Mouse (Mus musculus): Measurements from ENCODE around the gene Olfr1446. TPM values are rescaled to one million over a fixed set of nuclear protein-coding genes. Genes with fewer than 3 reads are reported as not detected.

The Olfr1446 gene
- total and polyA plus RNA-seq, 3 experiments: not detected

DNA sequence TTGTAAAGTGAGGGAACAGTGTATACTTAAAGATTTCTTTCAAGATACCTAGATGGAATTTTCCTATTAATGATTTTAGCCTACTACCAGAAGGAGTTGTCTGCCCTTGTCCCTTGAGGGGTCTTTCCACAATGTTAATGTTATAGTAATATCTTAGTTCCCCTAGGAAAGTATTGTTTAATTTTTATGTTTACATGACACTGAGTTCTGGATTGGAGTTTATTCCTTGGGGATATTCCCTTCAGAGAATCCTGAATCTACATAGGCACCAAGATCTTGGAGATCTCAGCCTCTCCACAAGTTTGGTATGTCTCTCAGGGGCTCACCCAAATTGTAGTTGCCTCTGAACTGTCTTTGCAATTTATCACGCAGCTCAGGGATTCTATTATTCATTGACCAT, 36.3 kb downstream of the Olfr1446 start, which contains the start of gene Olfr1444:
TSS of gene Olfr1444 (plus strand) at position 301 of the 400 bp plus-strand sequence.
- Histone ChIP-seq H3K4me3 (replicated peaks in 1 of 3; ENCODE audit: low read depth in 2 of 3, low read length in 2 of 3, poor library complexity in 1 of 3) (no peak within 1 kb of the TSS), H3K36me3 (replicated peaks in 1 of 2; ENCODE audit: control insufficient read depth in 1 of 2, insufficient read depth in 1 of 2, low read length in 1 of 2) (no peaks in the 10 kb centered on the region), H3K27me3 (replicated peaks) (no peaks in the 10 kb centered on the region), H3K79me2 (replicated peaks; ENCODE audit: control insufficient read depth, extremely low read depth, insufficient read depth, poor library complexity, severe bottlenecking) (no peaks in the 10 kb centered on the region), H3K9ac (ENCODE audit: insufficient read depth, low read depth) (no peak within 1 kb of the TSS), H3K9me3 (replicated peaks; ENCODE audit: low read length) (no peaks in the 10 kb centered on the region), H3K27ac (ENCODE audit: insufficient read depth, low read depth) (no peak within 1 kb of the TSS), H3K4me1 (ENCODE audit: control insufficient read depth in 1 of 2, insufficient read depth in 2 of 2) (no peaks in the 10 kb centered on the region), H3K4me2 (ENCODE audit: insufficient read depth, low read depth, poor library complexity, severe bottlenecking) (no peak within 1 kb of the TSS)
- dilution Hi-C loops (cut with MboI; ENCODE audit: extremely low pct_ligation_motif_present, extremely low pct_unique_long_range_greater_than_20kb, low sequenced_read_pairs) (no loop called here), in situ Hi-C loops (cut with MboI; ENCODE audit: low pct_ligation_motif_present, low pct_unique_long_range_greater_than_20kb, low sequenced_read_pairs) (no loop called here)
- DNase-seq (ENCODE audit: extremely low read depth): no peak
- TF ChIP-seq RCOR1 (conservative IDR thresholded peaks at IDR 0.05; ENCODE audit: low read depth, low read length) (no peak), ETS1 (conservative IDR thresholded peaks at IDR 0.05; ENCODE audit: low read depth, low read length) (no peak), EP300 (IDR thresholded peaks at IDR 0.05; ENCODE audit: low read length) (no peak), POLR2A (IDR thresholded peaks at IDR 0.05; ENCODE audit: low read depth, low read length) (no peak), MAX (IDR thresholded peaks at IDR 0.05; ENCODE audit: low read length) (no peak), TCF12 (IDR thresholded peaks at IDR 0.05; ENCODE audit: low read depth, low read length) (no peak), MEF2A (IDR thresholded peaks at IDR 0.05; ENCODE audit: borderline replicate concordance, low read depth, low read length) (no peak), ZMIZ1 (IDR thresholded peaks at IDR 0.05; ENCODE audit: low read depth, low read length) (no peak), CTCF (conservative IDR thresholded peaks at IDR 0.05 in 1 of 2, IDR thresholded peaks at IDR 0.05 in 1 of 2; ENCODE audit: low read depth in 2 of 2, low read length in 2 of 2) (no peak), ZC3H11A (IDR thresholded peaks at IDR 0.05; ENCODE audit: low read depth, low read length) (no peak), ELF1 (IDR thresholded peaks at IDR 0.05; ENCODE audit: low read depth, low read length) (no peak), ZKSCAN1 (IDR thresholded peaks at IDR 0.05; ENCODE audit: borderline replicate concordance, low read depth, low read length) (no peak), HCFC1 (IDR thresholded peaks at IDR 0.05; ENCODE audit: low read depth, low read length) (no peak), TBP (conservative IDR thresholded peaks at IDR 0.05; ENCODE audit: low read depth, low read length) (no peak), SMC3 (IDR thresholded peaks at IDR 0.05; ENCODE audit: low read depth, low read length) (no peak), USF2 (conservative IDR thresholded peaks at IDR 0.05; ENCODE audit: low read depth, low read length) (no peak)

DNA sequence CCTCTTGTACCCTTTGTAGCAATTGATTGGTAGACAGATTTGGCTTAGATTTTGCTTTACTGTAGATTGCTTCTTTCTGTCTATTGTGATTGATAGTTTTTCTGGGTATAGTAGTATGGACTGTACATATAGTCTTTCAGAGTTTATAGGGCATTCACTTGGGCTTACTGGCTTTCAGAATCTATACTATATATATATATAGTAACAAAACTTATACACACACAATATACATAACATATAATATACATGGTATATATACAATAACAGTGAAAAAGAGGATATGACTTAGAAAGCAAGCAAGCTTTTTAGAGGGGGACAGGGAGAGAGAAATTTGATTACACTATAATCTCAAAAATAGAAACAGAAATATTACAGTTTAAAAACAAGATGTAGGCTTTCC, 46.9 kb downstream of the Olfr1446 start, which contains the start of gene Gm5244:
TSS of gene Gm5244 (plus strand) at position 301 of the 400 bp plus-strand sequence.
- H3K36me3 ChIP-seq (replicated peaks in 1 of 2; ENCODE audit: control insufficient read depth in 1 of 2, insufficient read depth in 1 of 2, low read length in 1 of 2): no peaks in the 10 kb centered on the region
- in situ Hi-C loops (cut with MboI; ENCODE audit: low pct_ligation_motif_present, low pct_unique_long_range_greater_than_20kb, low sequenced_read_pairs): no loop called here

More for the DNA sequence above, 46.9 kb downstream of the Olfr1446 start, which contains the start of gene Gm5244:
- H3K4me1 ChIP-seq (ENCODE audit: control insufficient read depth in 1 of 2, insufficient read depth in 2 of 2): no peaks in the 10 kb centered on the region
- H3K4me3 ChIP-seq (replicated peaks in 1 of 3; ENCODE audit: low read depth in 2 of 3, low read length in 2 of 3, poor library complexity in 1 of 3): no peak within 1 kb of the TSS
- no peak within 1 kb of the TSS for H3K27ac ChIP-seq (ENCODE audit: insufficient read depth, low read depth)
- no peaks in the 10 kb centered on the region for H3K9me3 ChIP-seq (replicated peaks; ENCODE audit: low read length)
- no peak for DNase-seq (ENCODE audit: extremely low read depth)
- no peak within 1 kb of the TSS for H3K4me2 ChIP-seq (ENCODE audit: insufficient read depth, low read depth, poor library complexity, severe bottlenecking)
- no peaks in the 10 kb centered on the region for H3K79me2 ChIP-seq (replicated peaks; ENCODE audit: control insufficient read depth, extremely low read depth, insufficient read depth, poor library complexity, severe bottlenecking)
- TF ChIP-seq MXI1 (IDR thresholded peaks at IDR 0.05; ENCODE audit: low read depth, low read length) (no peak), SIN3A (IDR thresholded peaks at IDR 0.05; ENCODE audit: low read length) (no peak), BHLHE40 (IDR thresholded peaks at IDR 0.05; ENCODE audit: low read depth, low read length) (no peak), IRF4 (IDR thresholded peaks at IDR 0.05; ENCODE audit: low read depth, low read length) (no peak), JUN (IDR thresholded peaks at IDR 0.05; ENCODE audit: insufficient read depth, low read depth, low read length) (no peak), GABPA (IDR thresholded peaks at IDR 0.05; ENCODE audit: insufficient replicate concordance, low read depth, low read length) (no peak), MAFK (IDR thresholded peaks at IDR 0.05; ENCODE audit: insufficient replicate concordance, low read length) (no peak)
- H3K9ac ChIP-seq (ENCODE audit: insufficient read depth, low read depth): no peak within 1 kb of the TSS
- no peaks in the 10 kb centered on the region for H3K27me3 ChIP-seq (replicated peaks)
- dilution Hi-C loops (cut with MboI; ENCODE audit: extremely low pct_ligation_motif_present, extremely low pct_unique_long_range_greater_than_20kb, low sequenced_read_pairs): no loop called here
